Mouse (Mus musculus): ENCODE measurements at regions not wholly inside any gene's neighbourhood (a gene's known extent, or its start where the extent isn't known, plus 50 kb on each side); places are given as distances from the start of the nearest gene placed in this dataset.
A peak's percentile ranks its signal among the peaks of the same experiment; 100 is the strongest.

DNA sequence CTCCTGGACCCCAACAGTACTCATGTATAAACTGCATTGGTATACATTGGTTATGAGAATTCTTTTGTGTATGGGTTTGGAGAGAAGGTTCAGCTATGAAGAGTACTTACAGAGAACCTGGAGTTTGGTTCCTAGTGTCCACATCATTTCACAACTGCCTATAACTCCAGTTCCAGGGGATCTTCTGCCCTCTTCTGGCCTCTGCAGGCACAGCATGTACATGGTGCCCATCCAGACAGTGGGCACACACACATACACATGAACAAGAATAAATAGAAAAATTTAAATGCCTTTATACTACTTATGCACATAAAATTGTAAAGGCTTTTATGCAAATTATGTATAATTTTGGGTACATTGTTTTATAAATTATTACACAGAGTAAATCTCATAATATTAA is 59.9 kb upstream of the Spon1 start:
- TF ChIP-seq POLR2A (IDR thresholded peaks at IDR 0.05; ENCODE audit: extremely low read depth, insufficient read depth, low read length), result no peak
- 0 out of 2 replicates have a peak, but pooled peaks have one; percentile 12 for TF ChIP-seq CTCF (IDR thresholded peaks at IDR 0.05; ENCODE audit: low read depth, low read length)

Data from liver, adult 2 months (tissue).